Mouse (Mus musculus): Measurements from ENCODE around the gene B4galt2. TPM values are rescaled to one million over a fixed set of nuclear protein-coding genes. Genes with fewer than 3 reads are reported as not detected.

The B4galt2 gene
- polyA plus RNA-seq, 1 experiment from 2014 or later = 78.1 TPM

GRCm38 (mm10) chr4:117913421-117913820, 30.1 kb upstream of the B4galt2 start:
- ATAC-seq (ENCODE audit: low FRiP score, low TSS enrichment) = no peak
- H3K4me2 ChIP-seq (ENCODE audit: low read length) = peak overlapping the region; percentile 99
- DNase-seq = no peak
- WGBS = 46% methylated on average over 3 of the region's 3 CpGs
- peak overlapping the region; percentile 85 for H3K4me3 ChIP-seq (replicated peaks; ENCODE audit: low read depth, low read length)
- H3K27me3 ChIP-seq (ENCODE audit: control insufficient read depth, insufficient read depth, low read length) = no peaks in the 10 kb centered on the region
- H3K4me1 ChIP-seq (ENCODE audit: control insufficient read depth, insufficient read depth, low read length) = peaks cover 52% of the 10 kb centered on the region
- peak overlapping the region; percentile 3; the same call in 1 of the 2 replicates for H3K9ac ChIP-seq (replicated peaks; ENCODE audit: low read length)
- H3K36me3 ChIP-seq (ENCODE audit: control insufficient read depth, insufficient read depth, low read length) = peaks cover 17% of the 10 kb centered on the region
- H3K27ac ChIP-seq (replicated peaks; ENCODE audit: low read depth, low read length) = no peak overlapping the region
- no peaks in the 10 kb centered on the region for H3K9me3 ChIP-seq (ENCODE audit: control insufficient read depth, low read length)

- WGBS = 63% methylated on average over 7 of the region's 7 CpGs
- Histone ChIP-seq H3K27ac (replicated peaks; ENCODE audit: low read depth, low read length) (no peak overlapping the region), H3K27me3 (ENCODE audit: control insufficient read depth, insufficient read depth, low read length) (no peaks in the 10 kb centered on the region), H3K36me3 (ENCODE audit: control insufficient read depth, insufficient read depth, low read length) (peaks cover 17% of the 10 kb centered on the region), H3K4me3 (replicated peaks; ENCODE audit: low read depth, low read length) (peak overlapping the region; percentile 85), H3K9me3 (ENCODE audit: control insufficient read depth, low read length) (no peaks in the 10 kb centered on the region), H3K4me2 (ENCODE audit: low read length) (peak overlapping the region; percentile 99), H3K9ac (replicated peaks; ENCODE audit: low read length) (peak overlapping the region; percentile 3; the same call in 1 of the 2 replicates), H3K4me1 (ENCODE audit: control insufficient read depth, insufficient read depth, low read length) (peaks cover 58% of the 10 kb centered on the region)
- no peak for ATAC-seq (ENCODE audit: low FRiP score, low TSS enrichment)
- no peak for DNase-seq
Measured at GRCm38 (mm10) chr4:117912685-117913273, 29.5 kb upstream of the B4galt2 start.

GRCm38 (mm10) chr4:117912131-117912561, 28.9 kb upstream of the B4galt2 start:
- Histone ChIP-seq H3K4me1 (ENCODE audit: control insufficient read depth, insufficient read depth, low read length) (peaks cover 59% of the 10 kb centered on the region), H3K4me2 (ENCODE audit: low read length) (no peak overlapping the region), H3K9ac (replicated peaks; ENCODE audit: low read length) (no peak overlapping the region), H3K4me3 (replicated peaks; ENCODE audit: low read depth, low read length) (no peak overlapping the region), H3K27ac (replicated peaks; ENCODE audit: low read depth, low read length) (no peak overlapping the region), H3K27me3 (ENCODE audit: control insufficient read depth, insufficient read depth, low read length) (no peaks in the 10 kb centered on the region), H3K36me3 (ENCODE audit: control insufficient read depth, insufficient read depth, low read length) (peaks cover 17% of the 10 kb centered on the region), H3K9me3 (ENCODE audit: control insufficient read depth, low read length) (no peaks in the 10 kb centered on the region)
- 91% methylated on average over 13 of the region's 13 CpGs for WGBS
- ATAC-seq (ENCODE audit: low FRiP score, low TSS enrichment) = no peak
- no peak for DNase-seq

GRCm38 (mm10) chr4:117908834-117909453, 25.7 kb upstream of the B4galt2 start:
- Histone ChIP-seq H3K27ac (replicated peaks; ENCODE audit: low read depth, low read length) (peak overlapping the region; percentile 78), H3K36me3 (ENCODE audit: control insufficient read depth, insufficient read depth, low read length) (peaks cover 44% of the 10 kb centered on the region), H3K9ac (replicated peaks; ENCODE audit: low read length) (peak overlapping the region; percentile 37; the same call in 1 of the 2 replicates), H3K27me3 (ENCODE audit: control insufficient read depth, insufficient read depth, low read length) (no peaks in the 10 kb centered on the region), H3K4me1 (ENCODE audit: control insufficient read depth, insufficient read depth, low read length) (peaks cover 48% of the 10 kb centered on the region), H3K9me3 (ENCODE audit: control insufficient read depth, low read length) (no peaks in the 10 kb centered on the region), H3K4me2 (ENCODE audit: low read length) (peak overlapping the region; percentile 51), H3K4me3 (replicated peaks; ENCODE audit: low read depth, low read length) (0 out of 2 replicates have a peak overlapping the region, but pooled peaks have one; percentile 15)
- DNase-seq (peak; percentile 76), ATAC-seq (ENCODE audit: low FRiP score, low TSS enrichment) (no peak)
- 57% methylated on average over 8 of the region's 8 CpGs for WGBS

- 90% methylated on average over 3 of the region's 3 CpGs for WGBS
- H3K27me3 ChIP-seq (ENCODE audit: control insufficient read depth, insufficient read depth, low read length) = no peaks in the 10 kb centered on the region
- H3K9ac ChIP-seq (replicated peaks; ENCODE audit: low read length) = no peak overlapping the region
- H3K4me1 ChIP-seq (ENCODE audit: control insufficient read depth, insufficient read depth, low read length) = peaks cover 31% of the 10 kb centered on the region
- H3K36me3 ChIP-seq (ENCODE audit: control insufficient read depth, insufficient read depth, low read length) = peaks cover 61% of the 10 kb centered on the region
- H3K9me3 ChIP-seq (ENCODE audit: control insufficient read depth, low read length) = no peaks in the 10 kb centered on the region
- no peak overlapping the region for H3K4me2 ChIP-seq (ENCODE audit: low read length)
- ATAC-seq (ENCODE audit: low FRiP score, low TSS enrichment) = no peak
- no peak for DNase-seq
- H3K27ac ChIP-seq (replicated peaks; ENCODE audit: low read depth, low read length) = no peak overlapping the region
- no peak overlapping the region for H3K4me3 ChIP-seq (replicated peaks; ENCODE audit: low read depth, low read length)
Measured at GRCm38 (mm10) chr4:117906196-117906595, 22.9 kb upstream of the B4galt2 start.

- ATAC-seq (ENCODE audit: low FRiP score, low TSS enrichment) = no peak
- H3K27me3 ChIP-seq (ENCODE audit: control insufficient read depth, insufficient read depth, low read length) = no peaks in the 10 kb centered on the region
- no peak overlapping the region for H3K4me2 ChIP-seq (ENCODE audit: low read length)
- no peaks in the 10 kb centered on the region for H3K9me3 ChIP-seq (ENCODE audit: control insufficient read depth, low read length)
- 95% methylated on average over 8 of the region's 8 CpGs for WGBS
- H3K27ac ChIP-seq (replicated peaks; ENCODE audit: low read depth, low read length) = no peak overlapping the region
- H3K4me3 ChIP-seq (replicated peaks; ENCODE audit: low read depth, low read length) = no peak overlapping the region
- DNase-seq = no peak
- H3K36me3 ChIP-seq (ENCODE audit: control insufficient read depth, insufficient read depth, low read length) = peaks cover 68% of the 10 kb centered on the region
- peaks cover 21% of the 10 kb centered on the region for H3K4me1 ChIP-seq (ENCODE audit: control insufficient read depth, insufficient read depth, low read length)
- H3K9ac ChIP-seq (replicated peaks; ENCODE audit: low read length) = no peak overlapping the region
Measured at GRCm38 (mm10) chr4:117904761-117905160, 21.5 kb upstream of the B4galt2 start.

GRCm38 (mm10) chr4:117904094-117904493, 20.8 kb upstream of the B4galt2 start:
- peaks cover 14% of the 10 kb centered on the region for H3K4me1 ChIP-seq (ENCODE audit: control insufficient read depth, insufficient read depth, low read length)
- WGBS = 80% methylated on average over 10 of the region's 10 CpGs
- no peak for DNase-seq
- H3K4me3 ChIP-seq (replicated peaks; ENCODE audit: low read depth, low read length) = no peak overlapping the region
- no peaks in the 10 kb centered on the region for H3K27me3 ChIP-seq (ENCODE audit: control insufficient read depth, insufficient read depth, low read length)
- no peak for ATAC-seq (ENCODE audit: low FRiP score, low TSS enrichment)
- H3K36me3 ChIP-seq (ENCODE audit: control insufficient read depth, insufficient read depth, low read length) = peaks cover 75% of the 10 kb centered on the region
- no peaks in the 10 kb centered on the region for H3K9me3 ChIP-seq (ENCODE audit: control insufficient read depth, low read length)
- no peak overlapping the region for H3K9ac ChIP-seq (replicated peaks; ENCODE audit: low read length)
- H3K4me2 ChIP-seq (ENCODE audit: low read length) = no peak overlapping the region
- H3K27ac ChIP-seq (replicated peaks; ENCODE audit: low read depth, low read length) = no peak overlapping the region

GRCm38 (mm10) chr4:117898111-117898510, 14.8 kb upstream of the B4galt2 start:
- Histone ChIP-seq H3K4me3 (replicated peaks; ENCODE audit: low read depth, low read length) (no peak overlapping the region), H3K4me1 (ENCODE audit: control insufficient read depth, insufficient read depth, low read length) (no peaks in the 10 kb centered on the region), H3K36me3 (ENCODE audit: control insufficient read depth, insufficient read depth, low read length) (peaks cover 93% of the 10 kb centered on the region), H3K27me3 (ENCODE audit: control insufficient read depth, insufficient read depth, low read length) (no peaks in the 10 kb centered on the region), H3K4me2 (ENCODE audit: low read length) (no peak overlapping the region), H3K9ac (replicated peaks; ENCODE audit: low read length) (no peak overlapping the region), H3K27ac (replicated peaks; ENCODE audit: low read depth, low read length) (no peak overlapping the region), H3K9me3 (ENCODE audit: control insufficient read depth, low read length) (no peaks in the 10 kb centered on the region)
- DNase-seq (no peak), ATAC-seq (ENCODE audit: low FRiP score, low TSS enrichment) (no peak)
- WGBS = 91% methylated on average over 3 of the region's 3 CpGs

- Histone ChIP-seq H3K4me2 (ENCODE audit: low read length) (no peak overlapping the region), H3K27ac (replicated peaks; ENCODE audit: low read depth, low read length) (no peak overlapping the region), H3K9me3 (ENCODE audit: control insufficient read depth, low read length) (no peaks in the 10 kb centered on the region), H3K27me3 (ENCODE audit: control insufficient read depth, insufficient read depth, low read length) (no peaks in the 10 kb centered on the region), H3K9ac (replicated peaks; ENCODE audit: low read length) (no peak overlapping the region), H3K36me3 (ENCODE audit: control insufficient read depth, insufficient read depth, low read length) (peaks cover 72% of the 10 kb centered on the region), H3K4me1 (ENCODE audit: control insufficient read depth, insufficient read depth, low read length) (0 out of 2 replicates have a peak, but pooled peaks cover 3% of the 10 kb centered on the region), H3K4me3 (replicated peaks; ENCODE audit: low read depth, low read length) (no peak overlapping the region)
- 97% methylated on average over 6 of the region's 6 CpGs for WGBS
- no peak for DNase-seq
- no peak for ATAC-seq (ENCODE audit: low FRiP score, low TSS enrichment)
Measured at GRCm38 (mm10) chr4:117896031-117896430, 12.7 kb upstream of the B4galt2 start.
